Mouse (Mus musculus) cerebellum, adult (tissue): ENCODE data around the gene Zbbx.
A peak's percentile ranks its signal among the peaks of the same experiment; 100 is the strongest.

Source experiments
- ATAC-seq: cut with Nextera tagmentation; 2 replicates; pipeline ENCODE4 v1.9.2; 2017; ENCODE audit warnings: mild to moderate bottlenecking, moderate library complexity, mixed read lengths; ENCODE audit not compliant: insufficient number of reproducible peaks, low FRiP score, low TSS enrichment

The Zbbx gene

GRCm38 (mm10) chr3:75164838-75165496, at the start of gene Zbbx:
Zbbx (minus strand) TSS chr3:75165034.
- peak; percentile 66; the same call in 1 of the 2 replicates for ATAC-seq

- peak; percentile 64; the same call in 1 of the 2 replicates for ATAC-seq
These were observed 38.1 kb upstream of the Zbbx start for GRCm38 (mm10) chr3:75202808-75203503.

- ATAC-seq = no peak
These were observed 17.8 kb upstream of the Zbbx start for GRCm38 (mm10) chr3:75182606-75183005.

- no peak for ATAC-seq
These were observed 23.0 kb downstream of the Zbbx start for GRCm38 (mm10) chr3:75141876-75142275.

- ATAC-seq = peak; percentile 91
These were observed 60.0 kb downstream of the Zbbx start for GRCm38 (mm10) chr3:75104867-75105266.

GRCm38 (mm10) chr3:75085762-75086161, 79.1 kb downstream of the Zbbx start:
- ATAC-seq = no peak

GRCm38 (mm10) chr3:75078906-75079305, 85.9 kb downstream of the Zbbx start:
- ATAC-seq = peak; percentile 49; the same call in 1 of the 2 replicates

- ATAC-seq = no peak
These were observed 155.1 kb downstream of the Zbbx start for GRCm38 (mm10) chr3:75009701-75010100.
